Mouse (Mus musculus): Measurements from ENCODE around the gene 1700034I23Rik. TPM values are rescaled to one million over a fixed set of nuclear protein-coding genes. Genes with fewer than 3 reads are reported as not detected.
"Not testable (repeated sequence)": the region's sequence is repeated elsewhere in the genome, so short reads cannot be mapped to it uniquely, and the experiment has no call there.

The 1700034I23Rik gene
- 0.23 and 0.33 TPM in 2 replicates for polyA plus RNA-seq (2012; rRNA removed)

GRCm38 (mm10) chr3:40902443-40902842 is at the start of gene 1700034I23Rik:
1700034I23Rik (minus strand) TSS chr3:40902543.
- not testable (repeated sequence) for H3K4me1 ChIP-seq (ENCODE audit: control insufficient read depth, insufficient read depth, low read length); H3K27me3 ChIP-seq (ENCODE audit: control insufficient read depth, insufficient read depth, low read length); H3K4me3 ChIP-seq (replicated peaks; ENCODE audit: insufficient read depth, low read depth, low read length); DNase-seq; H3K27ac ChIP-seq (ENCODE audit: insufficient read depth, low read length)
- WGBS: 98% methylated on average over 8 of the region's 10 CpGs

- no peaks in the 10 kb centered on the region for H3K27me3 ChIP-seq (ENCODE audit: control insufficient read depth, insufficient read depth, low read length)
- no peak for DNase-seq
- 6% methylated on average over 7 of the region's 7 CpGs for WGBS
Measured at GRCm38 (mm10) chr3:40951365-40951764, 49.0 kb upstream of the 1700034I23Rik start.

GRCm38 (mm10) chr3:40950601-40951201 is 48.4 kb upstream of the 1700034I23Rik start:
- Histone ChIP-seq H3K4me1 (ENCODE audit: control insufficient read depth, insufficient read depth, low read length) (no peaks in the 10 kb centered on the region; the same call in 1 of the 2 replicates), H3K27me3 (ENCODE audit: control insufficient read depth, insufficient read depth, low read length) (no peaks in the 10 kb centered on the region), H3K4me3 (replicated peaks; ENCODE audit: insufficient read depth, low read depth, low read length) (peak overlapping the region; percentile 58), H3K27ac (ENCODE audit: insufficient read depth, low read length) (peak overlapping the region; percentile 72; the same call in 1 of the 2 replicates)
- TF ChIP-seq CTCF (IDR thresholded peaks at IDR 0.05; ENCODE audit: borderline replicate concordance, insufficient read depth, low read depth, low read length) (no peak), POLR2A (IDR thresholded peaks at IDR 0.05; ENCODE audit: borderline replicate concordance, insufficient read depth, low read length) (no peak)
- WGBS: under 1% methylated on average over 43 of the region's 43 CpGs
- peak; percentile 63 to 66 for DNase-seq

More at GRCm38 (mm10) chr3:40951365-40951764, 49.0 kb upstream of the 1700034I23Rik start:
- Histone ChIP-seq H3K27ac (ENCODE audit: insufficient read depth, low read length) (no peak overlapping the region), H3K4me1 (ENCODE audit: control insufficient read depth, insufficient read depth, low read length) (no peaks in the 10 kb centered on the region; the same call in 1 of the 2 replicates), H3K4me3 (replicated peaks; ENCODE audit: insufficient read depth, low read depth, low read length) (peak overlapping the region; percentile 58)
- TF ChIP-seq POLR2A (IDR thresholded peaks at IDR 0.05; ENCODE audit: borderline replicate concordance, insufficient read depth, low read length) (no peak), CTCF (IDR thresholded peaks at IDR 0.05; ENCODE audit: borderline replicate concordance, insufficient read depth, low read depth, low read length) (no peak)

GRCm38 (mm10) chr3:40949903-40950600 is 47.7 kb upstream of the 1700034I23Rik start:
- peak overlapping the region; percentile 58 for H3K4me3 ChIP-seq (replicated peaks; ENCODE audit: insufficient read depth, low read depth, low read length)
- DNase-seq: peak; percentile 71 to 73
- peak overlapping the region; percentile 72 for H3K27ac ChIP-seq (ENCODE audit: insufficient read depth, low read length)
- no peaks in the 10 kb centered on the region for H3K27me3 ChIP-seq (ENCODE audit: control insufficient read depth, insufficient read depth, low read length)
- TF ChIP-seq CTCF (IDR thresholded peaks at IDR 0.05; ENCODE audit: borderline replicate concordance, insufficient read depth, low read depth, low read length) (no peak), POLR2A (IDR thresholded peaks at IDR 0.05; ENCODE audit: borderline replicate concordance, insufficient read depth, low read length) (no peak)
- H3K4me1 ChIP-seq (ENCODE audit: control insufficient read depth, insufficient read depth, low read length): no peaks in the 10 kb centered on the region; the same call in 1 of the 2 replicates
- under 1% methylated on average over 101 of the region's 118 CpGs for WGBS

- Histone ChIP-seq H3K4me1 (ENCODE audit: control insufficient read depth, insufficient read depth, low read length) (no peaks in the 10 kb centered on the region; the same call in 1 of the 2 replicates), H3K27ac (ENCODE audit: insufficient read depth, low read length) (peak within 1 kb of the TSS; percentile 72), H3K4me3 (replicated peaks; ENCODE audit: insufficient read depth, low read depth, low read length) (peak within 1 kb of the TSS; percentile 67), H3K27me3 (ENCODE audit: control insufficient read depth, insufficient read depth, low read length) (no peaks in the 10 kb centered on the region)
- 1% methylated on average over 66 of the region's 66 CpGs for WGBS
- TF ChIP-seq POLR2A (IDR thresholded peaks at IDR 0.05; ENCODE audit: borderline replicate concordance, insufficient read depth, low read length): peak; percentile 82
- no peak for TF ChIP-seq CTCF (IDR thresholded peaks at IDR 0.05; ENCODE audit: borderline replicate concordance, insufficient read depth, low read depth, low read length)
- DNase-seq: peak; percentile 99 to 100
Measured at GRCm38 (mm10) chr3:40949170-40949902, 47.0 kb upstream of the 1700034I23Rik start, which contains the start of gene Larp1b. Larp1b (plus strand) TSS chr3:40949828.

GRCm38 (mm10) chr3:40939019-40939418 is 36.7 kb upstream of the 1700034I23Rik start:
- TF ChIP-seq CTCF (IDR thresholded peaks at IDR 0.05; ENCODE audit: borderline replicate concordance, insufficient read depth, low read depth, low read length): no peak
- TF ChIP-seq POLR2A (IDR thresholded peaks at IDR 0.05; ENCODE audit: borderline replicate concordance, insufficient read depth, low read length): no peak
- no peaks in the 10 kb centered on the region for H3K4me1 ChIP-seq (ENCODE audit: control insufficient read depth, insufficient read depth, low read length)
- DNase-seq: no peak
- H3K27me3 ChIP-seq (ENCODE audit: control insufficient read depth, insufficient read depth, low read length): no peaks in the 10 kb centered on the region
- no peak overlapping the region for H3K27ac ChIP-seq (ENCODE audit: insufficient read depth, low read length)
- no peak overlapping the region for H3K4me3 ChIP-seq (replicated peaks; ENCODE audit: insufficient read depth, low read depth, low read length)

- no peak for DNase-seq
- Histone ChIP-seq H3K4me1 (ENCODE audit: control insufficient read depth, insufficient read depth, low read length) (no peaks in the 10 kb centered on the region), H3K27ac (ENCODE audit: insufficient read depth, low read length) (no peak overlapping the region), H3K4me3 (replicated peaks; ENCODE audit: insufficient read depth, low read depth, low read length) (no peak overlapping the region), H3K27me3 (ENCODE audit: control insufficient read depth, insufficient read depth, low read length) (no peaks in the 10 kb centered on the region)
- WGBS: 94% methylated on average over 4 of the region's 4 CpGs
- TF ChIP-seq CTCF (IDR thresholded peaks at IDR 0.05; ENCODE audit: borderline replicate concordance, insufficient read depth, low read depth, low read length) (no peak), POLR2A (IDR thresholded peaks at IDR 0.05; ENCODE audit: borderline replicate concordance, insufficient read depth, low read length) (no peak)
Measured at GRCm38 (mm10) chr3:40938592-40938991, 36.2 kb upstream of the 1700034I23Rik start.
